Mouse (Mus musculus): ENCODE measurements around the gene Lgals2. TPM values are rescaled to one million over a fixed set of nuclear protein-coding genes. Genes with fewer than 3 reads are reported as not detected.

The Lgals2 gene
- total RNA-seq, 2 experiments from 2014 or later = not detected

Small RNA genes lying within 50 kb of the gene (microRNA-seq; reads per million reads assigned to microRNA genes)
- gene Mir6955 = 3.2 to 3.7 reads per million in 2 experiments

Other genes starting within 250 kb of the Lgals2 start
- gene Elfn2, start 136.8 kb downstream of the Lgals2 start, total RNA-seq (2021) = 100 to 1,000 TPM; 117 to 127 TPM
- gene Mfng, start 82.1 kb downstream of the Lgals2 start, total RNA-seq (2021) = 1 to 10 TPM; 5.6 to 6.7 TPM
- gene Card10, start 52.5 kb downstream of the Lgals2 start, total RNA-seq (2021) = 1 to 10 TPM; 4.0 to 5.1 TPM
- 10 to 100 TPM in 1 of 2 experiments, 1 to 10 TPM in 1; 6.5 to 11.0 TPM for gene Cdc42ep1, start 12.9 kb downstream of the Lgals2 start, total RNA-seq (2021)
- gene Gga1, start 21.7 kb upstream of the Lgals2 start, total RNA-seq (2021) = 10 to 100 TPM; 53.7 to 56.3 TPM
- gene Gm49510, start 44.1 kb upstream of the Lgals2 start, total RNA-seq (2021) = under 1 TPM in 1 of 2 experiments, not detected in 1; 0.23 TPM
- gene Sh3bp1, start 44.2 kb upstream of the Lgals2 start, total RNA-seq (2021) = 10 to 100 TPM; 13.4 TPM
- gene Pdxp, start 58.4 kb upstream of the Lgals2 start, total RNA-seq (2021) = 100 to 1,000 TPM; 167 to 179 TPM
- gene Lgals1, start 71.2 kb upstream of the Lgals2 start, total RNA-seq (2021) = 10 to 100 TPM; 19.2 to 22.6 TPM
- 10 to 100 TPM; 35.3 to 39.9 TPM for gene Nol12, start 79.4 kb upstream of the Lgals2 start, total RNA-seq (2021)
- 10 to 100 TPM; 23.0 to 23.6 TPM for gene Triobp, start 92.2 kb upstream of the Lgals2 start, total RNA-seq (2021)
- gene H1f0, start 172.9 kb upstream of the Lgals2 start, total RNA-seq (2021) = 10 to 100 TPM; 73.5 to 88.2 TPM
- gene Galr3, start 186.4 kb upstream of the Lgals2 start, total RNA-seq (2021) = under 1 TPM in 1 of 2 experiments, not detected in 1; 0.44 TPM
- 10 to 100 TPM; 17.3 to 18.6 TPM for gene Ankrd54, start 207.4 kb upstream of the Lgals2 start, total RNA-seq (2021)
- gene Eif3l, start 219.7 kb upstream of the Lgals2 start, total RNA-seq (2021) = 10 to 100 TPM; 80.6 to 81.3 TPM

Data from left cerebral cortex, postnatal 14 days (tissue).